Comparison of ENCODE assay signal across 24 mouse cellular contexts in the genomic region with DNA sequence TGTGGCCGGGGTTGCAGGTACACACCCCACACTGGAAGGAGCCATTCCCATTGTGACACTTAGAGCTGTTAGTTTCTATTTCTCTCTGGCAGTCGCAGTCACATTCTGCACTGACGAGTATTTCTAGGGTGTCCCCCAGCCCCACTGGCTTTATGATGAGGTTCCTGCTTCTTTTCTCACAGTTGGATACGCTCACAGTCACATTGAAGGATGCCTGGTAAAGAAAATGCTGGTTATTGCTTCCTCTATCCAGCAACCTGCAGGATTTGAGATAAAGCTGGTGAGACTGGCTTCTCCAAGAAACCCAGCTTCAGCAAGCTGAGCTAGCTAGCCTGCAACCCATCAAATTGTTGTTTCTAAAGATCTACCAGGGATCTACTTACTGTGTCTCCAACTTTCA.
A peak's percentile ranks its signal among the peaks of the same experiment; 100 is the strongest.
DNase-seq lines count a peak whose midpoint lies in the region; ATAC-seq and TF ChIP-seq lines count a peak whose summit lies in the region.
"Had no signal": no experiment of that assay in that cellular context is flagged by ENCODE, and none has a peak within 500 bp of the region (broad histone marks: within the 10 kb centered on the region; RNA-seq: fewer than 3 reads in every experiment).

No protein-coding gene starts in this region.

- H3K27me3 ChIP-seq in C2C12 (ENCODE audit: control insufficient read depth, insufficient read depth, insufficient read length) (no peaks in the 10 kb centered on the region), myocyte (ENCODE audit: control insufficient read depth, insufficient read depth, insufficient read length) (no peaks in the 10 kb centered on the region)
- H3K27me3 ChIP-seq: CH12.LX; embryonic facial prominence, embryonic 12.5 days; embryonic facial prominence, embryonic 15.5 days; forebrain, embryonic 15.5 days had no signal

- H3K79me2 ChIP-seq in C2C12 (ENCODE audit: control insufficient read depth, insufficient read depth), result no peaks in the 10 kb centered on the region
- no peaks in the 10 kb centered on the region for H3K79me2 ChIP-seq in myocyte (ENCODE audit: control insufficient read depth, insufficient read depth)

- no peaks in the 10 kb centered on the region for H3K79me3 ChIP-seq in C2C12 (ENCODE audit: low read depth)

- H3ac ChIP-seq in C2C12 (ENCODE audit: control insufficient read depth, insufficient read length, low read depth), result peak overlapping the region; percentile 9
- H3ac ChIP-seq in myocyte (ENCODE audit: control insufficient read depth, insufficient read length), result no peak overlapping the region

- ATAC-seq in granulocyte monocyte progenitor cell, adult 5-6 weeks (replicated peaks; ENCODE audit: poor library complexity, severe bottlenecking), result 0 out of 2 replicates have a peak, but pooled peaks have one; percentile 17
- ATAC-seq: forebrain, embryonic 15.5 days; hindbrain, postnatal 0 days; inflammation-experienced regulatory T-cells, adult 6 months; intestine, embryonic 16.5 days had no signal

- no peak overlapping the region for H3K4me3 ChIP-seq in C2C12 (ENCODE audit: insufficient read depth, poor library complexity, severe bottlenecking)
- H3K4me3 ChIP-seq in myocyte, result no peak overlapping the region
- H3K4me3 ChIP-seq: embryonic facial prominence, embryonic 12.5 days; embryonic facial prominence, embryonic 15.5 days; forebrain, embryonic 15.5 days had no signal

- TF ChIP-seq CTCF in C2C12 (IDR thresholded peaks at IDR 0.05; ENCODE audit: control insufficient read depth, insufficient read depth, insufficient read length), result no peak

- TF ChIP-seq POLR2A in myocyte (IDR thresholded peaks at IDR 0.05; ENCODE audit: insufficient read length, low read depth), result no peak

- H3K36me3 ChIP-seq in C2C12 (ENCODE audit: control insufficient read depth, insufficient read depth) (no peaks in the 10 kb centered on the region), myocyte (ENCODE audit: control insufficient read depth, insufficient read depth) (no peaks in the 10 kb centered on the region)
- H3K36me3 ChIP-seq: embryonic facial prominence, embryonic 12.5 days; embryonic facial prominence, embryonic 15.5 days; forebrain, embryonic 15.5 days; G1E had no signal

- DNase-seq in 416B (ENCODE audit: low read depth), result peak; percentile 68
- no peak for DNase-seq in gastrocnemius, adult 8-10 months (ENCODE audit: low spot score in 2 of 2)
- DNase-seq in urinary bladder, adult 18-20 months (ENCODE audit: low spot score in 2 of 2), result no peak
- DNase-seq: adrenal gland, adult 8-10 months; adrenal gland, postnatal 25 days; cerebellum, adult 11-12 months; cerebellum, adult 8-10 months; cerebellum, postnatal 10 days; gastrocnemius, postnatal 10 days; gastrocnemius, postnatal 36 days; heart, postnatal 36 days had no signal

- peak overlapping the region; percentile 84 for H3K4me2 ChIP-seq in myocyte (ENCODE audit: low read depth)
- H3K4me2 ChIP-seq: embryonic facial prominence, embryonic 12.5 days; embryonic facial prominence, embryonic 15.5 days; forebrain, embryonic 15.5 days; heart, embryonic 11.5 days; hindbrain, embryonic 14.5 days had no signal

TF ChIP-seq in C2C12, 6 proteins besides CTCF, POLR2A, EP300 and RAD21:
- TF ChIP-seq MAX (IDR thresholded peaks at IDR 0.05) (peak; percentile 20), MYOG (IDR thresholded peaks at IDR 0.05; ENCODE audit: control insufficient read depth, extremely low read depth, insufficient read length) (no peak)

TF ChIP-seq in myocyte, 11 proteins besides CTCF, POLR2A, EP300 and RAD21:
- no peak for TF ChIP-seq MYOG (IDR thresholded peaks at IDR 0.05; ENCODE audit: control insufficient read depth in 1 of 3, insufficient read depth in 1 of 3, insufficient read length in 2 of 3, low read depth in 2 of 3)
- TF ChIP-seq POLR2AphosphoS2 (IDR thresholded peaks at IDR 0.05; ENCODE audit: insufficient read length, low read depth), result no peak
- TF ChIP-seq CEBPB (IDR thresholded peaks at IDR 0.05; ENCODE audit: insufficient read depth, poor library complexity, severe bottlenecking), result no peak
- no peak for TF ChIP-seq MYOD1 (IDR thresholded peaks at IDR 0.05; ENCODE audit: control insufficient read depth in 1 of 3, insufficient read length in 2 of 3, low read depth in 2 of 3)
- no peak for TF ChIP-seq MAX (IDR thresholded peaks at IDR 0.05; ENCODE audit: low read depth)
- TF ChIP-seq USF1 (IDR thresholded peaks at IDR 0.05; ENCODE audit: low read depth), result no peak
- TF ChIP-seq E2F4 (IDR thresholded peaks at IDR 0.05; ENCODE audit: insufficient read depth), result no peak
- no peak for TF ChIP-seq SRF (IDR thresholded peaks at IDR 0.05; ENCODE audit: control insufficient read depth, insufficient read length, low read depth)
- TF ChIP-seq TCF3 (IDR thresholded peaks at IDR 0.05; ENCODE audit: insufficient read length, low read depth), result no peak
- no peak for TF ChIP-seq TCF12 (IDR thresholded peaks at IDR 0.05; ENCODE audit: insufficient read depth, poor library complexity, severe bottlenecking)
- TF ChIP-seq REST (IDR thresholded peaks at IDR 0.05; ENCODE audit: insufficient read depth, insufficient read length), result no peak
